Mouse (Mus musculus): ENCODE results near the gene Sh3bgrl3.

The Sh3bgrl3 gene

GRCm38 (mm10) chr4:134082460-134082859, 46.1 kb downstream of the Sh3bgrl3 start:
- no peak for DNase-seq (ENCODE audit: low read depth, low spot score)

GRCm38 (mm10) chr4:134081730-134082386, 46.7 kb downstream of the Sh3bgrl3 start:
- DNase-seq (ENCODE audit: low read depth, low spot score), result peak; percentile 99

- no peak for DNase-seq (ENCODE audit: low read depth, low spot score)
Measured at GRCm38 (mm10) chr4:134080674-134081073, 47.9 kb downstream of the Sh3bgrl3 start.

GRCm38 (mm10) chr4:134078694-134079093, 49.9 kb downstream of the Sh3bgrl3 start:
- DNase-seq (ENCODE audit: low read depth, low spot score), result peak; percentile 95
